Mouse (Mus musculus): ENCODE measurements around the gene Zfp691.

DNA sequence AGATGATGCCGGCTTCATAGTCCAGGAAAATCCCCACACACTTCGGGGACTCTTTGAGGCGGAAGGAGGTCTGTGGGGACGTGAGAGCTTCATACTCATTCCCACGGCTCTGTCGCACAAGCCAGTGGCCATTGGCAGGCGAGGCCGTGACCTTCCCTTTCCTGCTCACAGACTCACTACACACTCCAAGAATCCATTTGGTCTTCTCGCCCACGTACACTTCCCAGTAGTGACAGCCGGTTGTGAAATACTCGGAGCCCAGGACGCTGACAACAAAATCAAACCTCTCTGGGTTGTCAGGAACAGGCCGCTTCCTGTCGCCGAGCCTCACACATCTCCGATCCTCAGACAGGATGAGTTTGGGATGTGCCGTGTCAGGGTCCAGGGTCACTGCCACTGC, 4.3 kb upstream of the Zfp691 start:
- TF ChIP-seq POLR2AphosphoS2 (IDR thresholded peaks at IDR 0.05; ENCODE audit: insufficient read length, low read depth) (no peak), POLR2A (IDR thresholded peaks at IDR 0.05; ENCODE audit: insufficient read length, low read depth) (no peak), USF1 (IDR thresholded peaks at IDR 0.05; ENCODE audit: low read depth) (no peak), CEBPB (IDR thresholded peaks at IDR 0.05; ENCODE audit: insufficient read depth, poor library complexity, severe bottlenecking) (no peak), MYOG (IDR thresholded peaks at IDR 0.05; ENCODE audit: control insufficient read depth in 1 of 3, insufficient read depth in 1 of 3, insufficient read length in 2 of 3, low read depth in 2 of 3) (no peak), MAX (IDR thresholded peaks at IDR 0.05; ENCODE audit: low read depth) (no peak), REST (IDR thresholded peaks at IDR 0.05; ENCODE audit: insufficient read depth, insufficient read length) (no peak)
